Mouse (Mus musculus) lung, postnatal 14 days (tissue): ENCODE measurements at regions not wholly inside any gene's neighbourhood (a gene's known extent, or its start where the extent isn't known, plus 50 kb on each side); places are given as distances from the start of the nearest gene placed in this dataset.

Experiments used
- DNase-seq: peaks from one replicate; pipeline ENCODE4 v3.0.0; 2021

DNA sequence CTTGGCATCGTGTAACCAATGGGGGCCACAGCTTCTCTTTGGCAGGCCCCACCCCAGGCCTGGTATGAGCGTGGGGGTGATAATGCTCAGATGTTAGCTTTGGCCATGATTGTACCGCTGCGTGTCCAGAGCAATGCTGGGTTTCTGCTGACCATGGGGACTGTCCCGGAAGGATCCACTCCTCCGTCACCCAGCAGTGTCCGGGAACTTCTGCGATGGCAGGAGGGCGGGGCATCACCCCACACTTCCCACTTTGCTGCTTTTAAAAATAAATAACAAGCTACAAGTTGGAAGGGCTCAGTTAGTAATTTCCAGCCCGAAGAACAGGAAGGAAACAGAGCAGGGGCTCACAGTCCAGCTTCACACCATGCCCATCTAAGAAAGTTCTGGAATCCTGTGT, 116.7 kb upstream of the Ptpn1 start:
- DNase-seq = no peak

DNA sequence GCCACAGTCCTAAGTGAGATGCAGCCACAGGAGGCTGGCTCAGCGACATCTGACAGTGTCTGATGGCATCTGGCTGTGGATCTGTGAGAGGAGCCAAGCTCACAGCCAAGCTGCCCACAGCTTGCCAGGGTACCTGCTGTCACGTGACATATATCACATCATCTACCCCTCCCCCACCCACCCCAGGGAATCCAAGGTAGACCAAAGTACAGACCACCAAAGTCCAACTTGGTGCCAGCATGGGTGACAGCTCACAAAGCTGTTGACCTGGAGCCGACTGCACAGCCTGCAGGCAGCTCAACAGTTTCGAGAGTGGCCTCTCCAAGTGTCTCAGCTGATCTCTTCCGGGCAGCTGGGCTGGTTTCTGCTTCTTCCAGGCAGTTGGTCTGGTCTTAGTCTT, 119.6 kb upstream of the Tmem189 start:
- no peak for DNase-seq

DNA sequence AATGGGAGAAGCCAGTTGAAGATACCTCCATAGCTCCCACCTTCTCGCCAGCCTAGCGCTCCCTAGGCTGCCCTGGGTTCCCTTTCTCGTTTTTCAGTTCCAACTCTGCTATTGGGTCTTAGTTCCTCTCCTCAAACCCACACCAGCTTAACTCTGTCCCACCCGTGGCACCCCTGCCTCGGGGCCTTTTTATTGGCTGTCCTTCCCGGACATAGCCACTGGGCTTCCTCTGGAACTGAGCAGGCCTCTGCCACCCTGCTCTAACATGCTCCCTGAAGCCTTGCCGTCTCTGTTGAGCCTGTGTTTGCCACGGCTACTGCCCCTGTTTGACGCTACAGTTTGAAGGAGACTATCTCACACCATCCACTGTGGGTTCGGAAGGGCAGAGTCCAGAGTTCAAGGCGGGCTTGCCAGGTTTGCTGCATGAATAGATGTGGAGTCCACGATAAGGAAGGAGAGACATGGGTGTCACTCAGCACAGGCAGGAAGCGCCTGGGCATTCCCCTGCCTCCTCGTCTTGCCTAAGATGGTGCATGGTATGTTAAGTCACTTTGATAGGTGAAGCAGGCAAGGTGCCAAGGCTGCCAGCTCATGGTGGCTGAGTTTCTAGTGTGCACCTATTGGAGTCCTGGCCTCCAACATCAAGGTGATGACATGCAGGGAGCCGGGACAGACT, 116.1 kb upstream of the Tmem189 start:
- no peak for DNase-seq

DNA sequence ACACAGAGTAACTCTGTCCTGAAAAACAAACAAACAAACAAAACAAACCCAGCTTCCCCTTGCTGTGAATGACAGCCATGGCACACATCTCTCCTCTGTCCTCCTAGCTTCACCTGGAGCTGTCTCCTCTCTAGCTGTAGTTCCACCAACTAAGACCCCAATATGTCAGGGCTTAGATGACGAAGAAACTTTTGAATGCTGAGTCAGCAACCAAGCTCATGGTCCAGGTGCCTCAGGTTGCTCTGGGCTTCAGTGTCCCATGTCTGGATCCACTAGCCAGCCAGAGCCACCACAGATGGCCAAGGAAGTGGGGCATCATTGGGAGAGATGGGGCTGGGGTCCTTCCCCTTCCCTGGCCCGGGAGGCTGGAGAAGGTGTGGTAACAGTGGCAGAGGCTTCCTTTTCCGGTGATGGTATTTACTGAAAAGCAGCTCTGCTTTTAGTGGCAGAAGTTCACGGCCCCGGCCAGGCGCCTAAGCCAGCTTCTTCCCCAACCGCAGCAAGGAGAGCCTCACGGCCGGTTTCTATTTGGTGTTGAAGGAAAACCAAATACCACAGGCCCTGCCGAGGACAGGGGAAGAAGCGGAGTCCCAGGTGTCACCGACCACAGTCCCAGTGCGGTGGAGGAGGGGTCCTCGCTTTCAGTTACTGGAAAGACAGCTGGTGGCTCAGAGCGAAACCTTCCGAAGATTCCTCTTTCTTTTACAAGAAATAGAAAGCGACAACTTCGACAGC, 115.0 kb upstream of the Tmem189 start:
- DNase-seq = no peak

DNA sequence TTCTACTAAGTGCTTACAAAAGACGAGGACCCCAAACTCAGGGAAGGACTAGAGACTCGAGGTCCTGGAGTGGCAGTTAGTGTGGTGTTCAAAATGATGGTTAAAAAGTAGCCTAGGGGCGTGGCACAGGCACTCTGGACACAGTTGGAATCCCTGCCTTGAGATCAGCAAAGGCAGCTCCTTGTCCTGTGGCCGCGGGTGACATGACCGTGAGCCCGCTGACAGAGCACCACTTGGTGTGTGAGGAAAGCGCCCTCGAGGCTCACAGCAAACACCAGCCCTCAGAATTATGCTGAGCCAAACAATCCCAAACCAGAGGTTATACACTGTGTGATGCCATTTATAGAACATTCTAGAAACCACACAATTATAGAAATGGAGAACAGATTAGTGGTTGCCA, 112.9 kb upstream of the Tmem189 start:
- no peak for DNase-seq

DNA sequence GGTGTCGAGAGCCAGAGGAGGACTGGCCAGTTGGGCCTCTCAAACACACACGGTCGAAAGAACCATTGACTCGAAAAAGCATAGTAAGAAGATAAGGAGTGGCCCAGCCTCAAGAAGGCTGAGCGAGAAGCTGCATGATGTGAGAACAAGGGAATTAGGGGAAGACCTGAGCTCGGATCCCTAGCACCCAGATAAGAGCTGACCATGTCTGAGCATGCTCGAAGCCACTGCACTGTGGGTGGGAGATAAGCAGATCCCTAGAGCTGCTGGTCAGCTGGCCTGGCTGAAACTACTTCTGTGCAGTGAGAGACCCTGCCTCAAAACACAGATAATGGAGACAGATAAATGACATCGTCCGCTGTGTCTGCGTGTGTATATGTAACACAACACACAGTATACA, 111.8 kb upstream of the Tmem189 start:
- no peak for DNase-seq

DNA sequence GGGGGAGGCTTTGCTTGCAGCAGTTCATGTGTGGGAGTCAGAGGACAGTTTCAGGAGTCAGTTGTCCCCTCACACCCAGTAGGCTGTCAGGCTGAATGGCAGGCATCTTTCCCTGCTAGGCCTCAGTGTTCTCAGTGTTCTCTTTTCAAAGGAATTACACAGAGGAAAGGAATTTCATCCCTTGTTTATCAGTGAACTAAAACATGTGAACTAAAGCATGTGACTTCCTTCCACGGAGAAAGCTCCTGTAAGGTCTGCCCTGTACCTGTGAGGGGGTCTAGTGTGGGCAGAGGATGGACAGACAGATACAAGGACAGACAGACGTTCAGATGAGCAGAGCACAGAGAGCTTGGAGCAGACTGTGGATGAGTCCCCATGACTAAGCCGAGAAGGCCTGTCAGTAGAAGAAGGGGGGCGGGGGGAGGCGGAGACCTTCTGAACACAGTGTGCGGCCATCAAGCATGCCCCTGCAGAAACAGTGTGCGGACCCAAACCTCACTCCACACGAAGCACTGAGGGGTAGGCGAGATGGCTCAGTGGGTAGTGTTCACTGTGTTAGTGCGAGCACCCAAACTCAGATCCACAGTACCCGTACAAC, 111.1 kb upstream of the Tmem189 start:
- no peak for DNase-seq

DNA sequence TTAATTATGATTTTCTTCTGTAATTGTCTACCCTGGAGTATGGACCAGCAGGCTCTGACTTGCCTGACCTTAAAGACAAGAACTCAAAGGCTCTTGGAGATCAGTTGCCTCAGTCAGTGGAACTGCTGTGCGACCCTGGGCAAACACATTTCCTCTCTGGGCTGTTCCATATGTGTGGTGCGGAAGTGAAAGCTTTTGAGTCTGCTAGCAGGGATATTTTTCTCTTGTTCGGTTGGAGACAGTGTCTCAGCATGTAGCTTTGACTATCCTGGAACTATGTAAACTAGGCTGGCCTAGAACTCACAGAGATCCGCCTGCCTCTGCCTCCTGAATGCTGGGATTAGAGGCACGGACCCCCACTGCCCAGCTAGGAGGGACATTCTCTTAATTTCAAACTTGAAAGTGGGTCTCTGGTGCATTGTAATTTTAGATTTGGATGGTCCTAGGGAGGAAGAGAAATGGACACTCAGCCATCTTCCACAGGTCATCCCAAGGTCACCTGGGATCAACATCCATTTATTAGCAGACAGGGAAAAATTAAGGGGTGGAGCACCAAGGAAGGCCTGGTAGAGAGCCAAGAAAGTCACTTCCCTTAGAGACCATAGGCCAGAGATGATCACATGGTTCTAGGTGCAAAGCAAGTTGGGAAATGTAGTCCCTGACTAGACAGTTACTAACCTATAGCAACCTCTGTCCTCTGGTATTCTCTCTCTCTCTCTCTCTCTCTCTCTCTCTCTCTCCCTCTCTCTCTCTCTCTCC, 110.2 kb upstream of the Tmem189 start:
- no peak for DNase-seq

DNA sequence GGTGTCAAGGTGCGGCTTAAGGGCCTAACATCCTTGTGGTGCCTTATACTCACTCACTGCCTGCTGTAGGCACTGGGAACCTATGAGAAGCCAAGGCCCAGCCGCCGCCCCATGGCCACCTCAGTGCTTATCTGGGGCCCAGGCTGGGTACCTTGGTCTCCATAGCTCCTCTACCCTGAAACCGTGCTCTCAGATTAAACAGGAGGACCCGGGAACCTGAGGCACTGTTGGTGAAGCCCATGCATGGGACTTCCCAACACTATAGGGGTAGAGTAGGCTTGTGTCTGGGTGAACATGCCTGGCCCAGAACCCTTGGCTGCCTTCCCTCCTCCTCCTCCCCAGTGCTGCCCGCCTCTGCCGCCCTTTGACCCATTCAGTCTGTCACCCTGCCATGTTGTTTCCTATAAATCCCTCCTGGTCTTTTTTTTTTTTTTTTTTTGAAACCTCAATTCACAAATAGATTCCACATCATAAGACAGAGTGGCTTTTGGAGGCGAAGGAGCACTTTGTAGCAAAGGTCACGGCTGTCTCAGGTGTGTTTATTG, 109.4 kb upstream of the Tmem189 start:
- no peak for DNase-seq

DNA sequence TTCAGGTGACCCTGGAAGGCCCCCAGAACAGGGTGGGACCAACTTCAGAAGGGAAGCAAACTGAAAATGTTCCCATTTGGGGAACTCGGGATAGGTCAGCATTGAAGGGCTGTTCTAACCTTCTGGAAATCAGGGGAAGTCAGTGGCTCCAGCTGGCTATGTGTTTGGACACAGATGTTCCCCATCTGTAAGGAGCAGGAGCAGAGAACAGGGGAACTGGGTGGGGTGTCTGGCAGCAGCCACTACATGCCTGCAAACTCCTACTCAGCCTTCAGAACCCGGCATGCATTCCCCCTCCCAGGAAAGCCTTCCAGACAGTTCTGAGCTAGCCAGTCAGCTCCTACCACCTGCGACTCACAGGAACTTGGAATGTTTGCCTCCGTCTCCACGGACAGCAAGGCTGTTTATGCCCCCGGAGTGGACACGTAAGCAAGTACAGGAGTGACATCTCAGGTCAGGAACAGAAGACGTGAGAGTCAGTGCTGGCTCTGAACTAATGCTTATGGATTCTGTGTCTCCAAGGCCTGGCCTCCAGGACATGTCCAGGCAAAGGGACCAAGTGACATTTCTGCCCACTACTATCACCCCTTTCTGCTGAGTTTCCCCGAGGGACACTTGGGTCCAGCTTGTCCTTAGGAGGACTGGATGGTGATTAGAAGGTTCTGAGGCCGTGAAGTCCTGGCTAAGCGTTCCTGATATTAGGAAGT, 108.6 kb upstream of the Tmem189 start:
- DNase-seq = no peak

DNA sequence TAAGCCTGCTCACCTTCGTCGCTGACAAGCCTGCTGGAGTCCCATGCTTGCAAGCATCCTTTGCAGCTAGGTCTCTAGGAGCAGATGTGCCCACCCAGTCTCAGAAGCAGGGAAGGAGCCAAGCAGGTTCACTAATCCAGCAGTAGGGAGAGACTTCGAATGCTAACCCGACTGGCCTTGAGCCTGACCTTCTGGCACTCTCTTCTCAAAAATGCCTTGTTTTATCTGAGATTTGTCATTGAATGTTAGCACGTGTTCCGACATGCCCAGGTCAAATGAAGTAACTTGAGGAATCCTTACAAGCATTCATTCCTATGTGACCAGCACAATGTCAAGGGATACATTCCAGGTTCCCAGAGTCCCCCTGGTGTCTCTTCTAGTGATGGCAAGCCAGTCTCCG, 105.9 kb upstream of the Tmem189 start:
- no peak for DNase-seq

DNA sequence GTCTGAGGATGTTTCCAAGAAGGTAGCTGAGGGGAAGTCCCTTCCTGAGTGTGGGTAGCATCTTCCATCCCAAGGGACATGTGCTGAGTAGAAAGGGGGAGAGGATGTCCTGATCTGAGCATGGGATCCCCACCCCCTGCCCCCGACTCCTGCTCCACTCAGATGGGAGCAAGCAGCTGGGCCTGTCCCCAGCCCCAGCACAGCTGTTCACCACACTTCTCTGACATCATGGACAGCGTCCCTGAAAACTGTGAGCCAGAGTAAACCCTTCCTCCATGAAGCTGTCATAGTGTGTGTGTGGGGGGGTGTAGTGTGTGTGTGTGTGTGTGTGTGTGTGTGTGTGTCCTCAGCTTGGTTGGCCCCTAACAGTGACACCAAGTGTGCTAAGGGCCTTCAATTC, 104.3 kb upstream of the Tmem189 start:
- DNase-seq = no peak

DNA sequence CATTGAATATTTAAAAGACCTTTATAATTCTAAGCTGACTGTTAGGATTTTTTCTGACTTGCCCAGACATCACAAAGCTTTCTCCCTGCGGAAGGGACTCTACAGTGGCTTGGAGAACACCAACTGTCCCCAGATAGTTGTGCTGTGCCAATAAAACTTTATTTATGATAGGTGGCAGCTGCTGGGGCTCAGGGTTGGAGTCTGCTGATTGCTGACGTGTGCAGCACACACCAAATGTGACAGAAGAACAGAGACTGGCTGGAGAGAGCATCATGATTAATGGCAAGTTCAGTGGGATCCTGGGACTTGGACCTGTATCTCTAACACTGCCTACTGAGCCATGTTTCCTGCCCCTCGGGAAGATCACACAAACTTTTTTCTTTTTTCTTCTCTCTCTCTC, 103.1 kb upstream of the Tmem189 start:
- DNase-seq = no peak

DNA sequence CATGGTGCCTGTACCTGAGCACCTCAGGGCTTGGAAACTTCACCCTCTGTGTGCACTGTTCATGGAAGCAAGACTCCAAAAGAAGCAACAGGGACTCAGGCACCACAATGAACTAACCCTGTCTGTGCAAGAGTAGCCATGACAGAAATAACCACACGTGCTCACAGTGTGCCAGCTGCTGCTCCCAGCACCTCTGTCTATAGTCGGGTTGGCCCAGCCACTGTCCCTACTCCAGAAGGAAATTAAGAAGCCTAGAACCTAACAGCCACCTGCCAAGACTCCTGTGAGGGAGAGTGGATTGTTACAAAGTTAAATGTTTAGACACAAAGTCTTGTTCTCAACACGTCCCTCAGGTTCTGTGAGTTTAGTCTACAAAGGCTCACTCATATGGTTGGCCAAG, 102.7 kb upstream of the Tmem189 start:
- DNase-seq = no peak

DNA sequence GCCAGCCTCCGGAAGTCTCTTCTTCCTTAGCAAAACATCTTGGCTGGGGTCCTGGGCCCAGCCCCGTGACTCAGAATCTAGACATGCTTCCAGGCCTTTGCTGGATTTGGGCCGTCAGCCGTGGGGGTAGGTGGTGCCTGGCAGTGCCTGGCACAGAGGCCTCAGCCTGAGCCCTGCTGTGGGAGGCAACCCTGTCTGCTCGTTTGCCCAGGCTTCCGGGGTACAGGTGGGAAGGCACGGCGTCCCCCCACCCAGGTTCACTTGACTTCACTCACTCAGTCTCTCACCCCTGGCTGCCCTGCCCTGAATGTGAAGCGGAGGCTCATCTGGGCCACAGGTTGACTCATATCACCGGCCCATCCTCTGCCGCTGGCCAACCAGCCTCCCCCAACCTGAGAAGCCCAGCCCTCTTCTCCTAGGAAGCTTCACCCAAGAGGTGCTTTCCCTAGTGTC, 99.9 kb upstream of the Tmem189 start:
- DNase-seq = no peak

DNA sequence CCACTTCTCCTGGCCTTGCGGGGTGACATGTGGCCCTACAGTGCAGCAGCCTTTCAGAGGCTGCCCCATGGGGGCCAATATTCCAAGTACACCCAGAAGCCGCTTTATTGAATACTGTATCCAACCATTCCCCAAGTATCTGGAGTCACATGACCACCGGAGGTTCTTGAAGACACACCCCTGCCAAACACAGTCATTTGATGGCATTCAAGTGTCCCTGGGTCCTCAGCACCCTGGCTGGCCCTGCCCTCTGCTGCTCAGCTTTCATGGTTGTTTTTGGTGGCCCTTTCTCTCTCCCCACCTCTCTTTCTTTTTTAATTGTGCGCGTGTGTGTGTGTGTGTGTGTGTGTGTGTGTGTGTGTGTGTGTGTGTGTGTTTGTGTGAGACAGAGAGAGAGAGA, 97.3 kb upstream of the Tmem189 start:
- DNase-seq = no peak

DNA sequence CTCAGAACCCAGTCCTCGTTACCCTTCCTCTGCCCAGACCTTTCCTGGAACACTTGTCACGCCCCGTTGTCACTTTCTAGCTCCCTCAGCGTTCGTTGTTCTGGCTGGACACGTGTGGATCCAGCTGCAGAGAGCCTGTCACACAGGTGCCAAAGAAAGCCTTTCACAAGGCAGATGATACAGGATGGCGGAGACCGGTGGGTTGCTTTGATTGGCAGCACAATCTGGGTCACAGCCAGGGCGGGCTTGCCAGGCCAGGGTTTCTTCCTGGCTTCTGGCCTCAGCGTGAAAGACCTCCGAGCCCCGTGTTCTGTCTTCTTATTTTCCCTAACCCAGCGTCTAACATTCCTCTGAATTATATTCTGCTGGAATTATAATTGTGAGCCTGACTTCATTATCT, 94.7 kb upstream of the Tmem189 start:
- no peak for DNase-seq

DNA sequence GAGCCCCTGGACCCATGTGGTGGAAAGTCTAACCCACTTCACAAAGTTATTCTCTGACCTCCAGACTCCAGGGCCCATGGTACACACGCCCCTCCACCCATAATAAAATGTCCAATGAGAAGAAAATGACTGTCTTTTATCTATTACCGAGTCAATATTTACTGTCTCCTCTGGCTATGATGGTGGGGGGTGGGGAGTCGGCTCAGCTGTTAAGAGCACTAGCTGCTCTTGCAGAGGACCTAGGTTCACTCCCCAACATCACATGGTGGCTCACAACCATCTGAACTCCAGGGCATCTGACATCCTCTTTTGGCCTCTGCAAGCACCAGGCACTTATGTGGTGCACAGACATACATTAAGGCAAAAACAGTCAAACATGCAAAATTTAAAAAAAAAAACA, 93.8 kb upstream of the Tmem189 start:
- no peak for DNase-seq

DNA sequence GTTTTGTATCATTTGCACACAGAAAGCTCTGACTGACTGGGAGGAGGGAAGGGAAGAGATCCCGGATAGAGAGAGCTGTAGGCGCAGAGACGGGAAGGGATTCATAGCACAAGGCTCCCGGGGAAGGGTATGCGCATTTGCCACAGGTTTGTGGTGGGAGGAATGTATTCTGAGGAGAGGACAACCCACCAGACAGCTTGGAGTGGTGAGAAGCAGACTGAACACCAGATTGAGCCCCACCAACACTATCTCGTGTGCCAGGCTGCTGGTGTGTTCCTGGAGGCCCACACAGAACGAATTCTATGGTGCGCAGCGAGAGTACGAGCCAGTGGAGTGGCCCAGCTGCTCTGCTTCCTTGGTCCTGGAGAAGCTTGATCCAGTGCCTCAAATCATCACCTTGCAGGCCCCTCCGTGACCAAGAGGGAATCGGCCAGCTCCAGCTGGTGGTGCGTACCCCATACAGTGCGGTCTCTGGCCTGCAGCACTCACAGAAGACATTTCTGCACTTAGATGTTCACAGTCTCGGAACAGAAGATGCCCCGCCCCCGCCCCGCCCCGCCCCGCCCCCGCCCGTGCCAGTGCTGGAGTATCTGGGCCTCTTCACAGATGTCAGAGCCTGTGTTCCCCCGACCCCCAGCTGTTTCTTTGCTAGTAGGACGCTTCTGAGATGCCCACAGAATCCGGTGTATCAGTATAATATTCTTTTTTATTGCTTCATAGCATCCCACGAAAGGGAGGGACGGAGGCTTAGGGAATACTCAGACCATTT, 92.8 kb upstream of the Tmem189 start:
- DNase-seq = no peak

DNA sequence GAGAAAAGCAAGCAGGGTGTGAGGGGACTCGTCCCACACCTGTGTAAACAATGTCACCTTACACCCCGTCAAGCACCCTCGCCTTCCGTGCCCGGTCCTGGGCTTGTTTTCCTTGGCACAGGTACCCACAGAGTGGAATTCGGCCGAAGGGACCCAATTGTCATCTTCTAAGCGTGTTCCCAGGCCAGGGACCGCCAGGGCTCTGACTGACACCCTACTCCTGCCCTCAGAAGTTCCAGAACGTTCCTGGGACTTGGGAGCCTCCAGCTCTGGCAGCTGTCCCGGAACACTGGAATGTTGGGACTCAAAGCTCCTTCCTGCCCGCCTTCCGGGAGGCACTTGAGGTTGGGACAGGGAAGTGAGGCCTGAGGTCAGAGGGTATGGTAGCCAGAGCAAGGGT, 91.9 kb upstream of the Tmem189 start:
- peak; percentile 89 for DNase-seq

DNA sequence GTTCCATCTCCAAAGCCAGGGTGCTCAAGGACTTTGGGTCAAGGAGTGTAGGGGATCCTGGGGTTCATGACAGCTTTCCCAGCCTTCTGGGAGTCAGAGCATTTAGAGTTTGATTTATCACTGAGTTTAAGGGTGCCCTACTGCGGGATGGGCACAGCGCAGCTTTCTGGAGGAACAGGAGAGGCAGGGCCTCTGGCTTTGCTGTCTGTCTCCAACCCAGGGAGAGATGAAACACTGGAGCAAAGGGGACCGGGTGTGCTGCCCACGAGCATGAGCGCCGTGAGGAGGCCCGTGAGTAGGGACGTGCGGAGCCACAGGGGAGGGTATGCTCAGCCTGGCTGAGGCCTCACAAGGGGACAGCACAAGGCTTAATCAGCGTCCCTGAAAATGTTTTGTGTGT, 89.1 kb upstream of the Tmem189 start:
- no peak for DNase-seq

DNA sequence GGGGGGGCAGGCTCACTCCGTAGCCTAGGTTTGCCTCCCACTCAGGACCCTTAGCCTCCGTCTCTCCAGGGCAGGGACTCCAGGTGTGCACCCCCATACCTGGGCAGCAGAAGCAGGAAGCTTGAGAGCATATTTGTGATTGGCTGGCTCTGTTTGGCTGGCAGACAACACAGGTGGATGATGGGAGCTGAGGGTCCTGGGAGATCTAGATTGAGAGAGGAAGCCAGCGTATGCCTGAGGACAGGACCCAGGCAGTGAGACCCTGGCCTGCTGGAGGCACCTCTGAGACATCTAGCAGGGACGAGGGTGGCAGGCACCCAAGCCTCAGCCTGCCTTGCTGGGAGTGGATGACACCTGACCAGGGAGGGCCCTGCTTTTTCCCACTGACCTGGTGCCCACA, 88.6 kb upstream of the Tmem189 start:
- no peak for DNase-seq
